Mouse (Mus musculus) embryonic facial prominence, embryonic 15.5 days (tissue): Measurements from ENCODE around the gene Etfa. TPM values are rescaled to one million over a fixed set of nuclear protein-coding genes. Genes with fewer than 3 reads are reported as not detected.

Experiments used
- ATAC-seq: fragments of 200-750 bp; cut with Nextera tagmentation; 2 replicates; pipeline ENCODE4 v1.8.0; 2017; ENCODE audit warnings: low read depth, moderate TSS enrichment; ENCODE audit not compliant: insufficient number of reproducible peaks, low FRiP score, low TSS enrichment
- H3K27ac ChIP-seq: fragments of 300-500 bp; sonication (generic); replicated peaks from 2 replicates; pipeline ENCODE4 v1.5.1; 2015; ENCODE audit warnings: mild to moderate bottlenecking, inconsistent platforms
- H3K27me3 ChIP-seq: fragments of 300-500 bp; sonication (generic); 2 replicates; pipeline ENCODE4 v1.6.1; 2015; ENCODE audit warnings: inconsistent platforms
- H3K36me3 ChIP-seq: fragments of 300-500 bp; sonication (generic); 2 replicates; pipeline ENCODE4 v1.6.1; 2015; ENCODE audit warnings: mild to moderate bottlenecking, inconsistent platforms
- H3K4me1 ChIP-seq: fragments of 300-500 bp; sonication (generic); 2 replicates; pipeline ENCODE4 v1.6.1; 2015; ENCODE audit warnings: inconsistent platforms
- H3K4me2 ChIP-seq: fragments of 300-500 bp; sonication (generic); replicated peaks from 2 replicates; pipeline ENCODE4 v1.6.1; 2015; ENCODE audit warnings: mild to moderate bottlenecking, inconsistent platforms
- H3K4me3 ChIP-seq: fragments of 300-500 bp; sonication (generic); replicated peaks from 2 replicates; pipeline ENCODE4 v1.5.1; 2015; ENCODE audit warnings: mild to moderate bottlenecking, inconsistent platforms
- H3K9ac ChIP-seq: fragments of 300-500 bp; sonication (generic); 2 replicates; pipeline ENCODE4 v1.6.1; 2015; ENCODE audit warnings: inconsistent platforms
- H3K9me3 ChIP-seq: fragments of 300-500 bp; sonication (generic); replicated peaks from 2 replicates; pipeline ENCODE4 v1.6.1; 2016; ENCODE audit warnings: inconsistent platforms
- WGBS: fragments of 180-500 bp; shearing (Covaris S2); methylation state at CpG from one replicate; pipeline ENCODE4 v1.1.7; 2015; 5-methylcytosine and 5-hydroxymethylcytosine counted together
- polyA plus RNA-seq: library from polyadenylated mRNA; unstranded; fragments of >200 nt; fragmentation: Nextera tagmentation; extraction: Ambion mirVana; gene quantifications from 2 replicates; pipeline ENCODE4 v1.2.1, GENCODE M21; 2015

The Etfa gene
- polyA plus RNA-seq, 1 experiment from 2014 or later = 189 TPM

DNA sequence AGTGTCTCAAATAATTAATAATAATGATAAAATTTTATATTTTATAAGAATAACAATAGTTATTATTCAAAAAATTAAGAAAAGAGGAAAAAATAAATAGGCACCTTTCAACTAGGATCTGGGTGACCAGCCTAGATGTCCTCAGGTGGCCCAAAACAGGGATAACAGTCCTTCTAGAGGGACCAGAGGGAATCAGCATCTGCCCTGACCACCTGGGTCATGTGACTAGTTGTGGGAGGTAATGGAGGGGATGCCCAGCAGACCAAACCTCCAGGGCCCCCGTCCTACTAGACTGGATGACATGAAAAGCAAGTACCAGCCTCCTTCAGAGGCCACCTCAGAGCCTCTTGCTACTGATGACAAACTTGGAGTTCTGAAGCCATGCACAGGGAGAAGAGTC is 62.9 kb downstream of the Etfa start:
- Histone ChIP-seq H3K36me3 (peaks cover 8% of the 10 kb centered on the region; the same call in 1 of the 2 replicates), H3K27me3 (no peaks in the 10 kb centered on the region), H3K9ac (no peak overlapping the region), H3K4me1 (0 out of 2 replicates have a peak, but pooled peaks cover 10% of the 10 kb centered on the region), H3K9me3 (no peaks in the 10 kb centered on the region), H3K4me3 (no peak overlapping the region), H3K4me2 (no peak overlapping the region), H3K27ac (no peak overlapping the region)
- WGBS = 63% methylated on average over 1 of the region's 1 CpGs
- no peak for ATAC-seq

DNA sequence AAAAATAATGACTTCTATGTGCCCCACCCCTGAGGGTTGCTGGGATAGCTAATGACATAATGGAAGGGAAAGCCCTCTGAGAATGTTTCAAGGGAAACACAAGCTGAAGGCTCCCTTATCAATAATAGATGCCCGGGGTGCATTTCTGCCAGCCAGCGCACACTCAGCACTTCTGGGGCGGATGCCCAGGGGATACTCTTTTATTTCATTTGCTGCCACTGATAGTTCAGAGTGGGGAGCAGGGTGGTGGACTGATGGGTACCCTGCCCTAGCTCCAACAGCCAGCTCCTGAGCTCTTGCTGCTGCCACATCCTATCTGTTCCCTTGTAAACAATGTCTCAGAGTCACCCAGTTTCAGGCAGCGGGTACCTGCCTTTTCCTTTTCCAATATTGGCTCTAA is 64.5 kb downstream of the Etfa start:
- Histone ChIP-seq H3K36me3 (no peaks in the 10 kb centered on the region), H3K9ac (no peak overlapping the region), H3K4me3 (no peak overlapping the region), H3K4me2 (no peak overlapping the region), H3K9me3 (no peaks in the 10 kb centered on the region), H3K27ac (no peak overlapping the region), H3K4me1 (0 out of 2 replicates have a peak, but pooled peaks cover 10% of the 10 kb centered on the region), H3K27me3 (no peaks in the 10 kb centered on the region)
- no peak for ATAC-seq
- 85% methylated on average over 4 of the region's 4 CpGs for WGBS

DNA sequence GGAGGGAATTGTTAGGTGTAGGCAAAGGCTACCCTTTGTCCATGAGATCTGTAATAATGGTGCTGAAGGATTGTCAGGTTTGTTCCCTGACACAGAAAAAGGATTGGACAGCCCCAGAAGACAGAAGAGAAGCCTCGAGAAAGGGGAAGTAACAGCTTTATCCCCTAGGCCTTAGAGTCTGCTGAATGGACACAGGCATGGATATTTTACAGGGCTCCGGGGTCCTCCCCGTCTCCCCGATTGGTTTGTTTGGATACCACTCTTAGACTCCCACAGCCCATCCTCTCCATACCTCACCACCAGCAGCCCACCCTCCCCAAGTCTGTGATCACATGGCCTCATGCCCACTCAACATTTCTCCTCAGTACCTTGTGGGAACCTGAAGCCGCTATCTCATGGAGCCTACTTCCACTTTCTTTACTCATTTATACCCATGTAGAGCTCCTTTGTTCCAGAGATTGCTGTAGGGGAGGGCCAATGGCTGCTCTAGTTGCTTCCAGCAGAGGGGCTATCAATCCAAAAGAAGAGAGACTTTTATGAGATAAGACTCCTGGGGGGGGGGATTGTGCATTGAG is 72.8 kb downstream of the Etfa start:
- 88% methylated on average over 5 of the region's 5 CpGs for WGBS
- Histone ChIP-seq H3K4me3 (no peak overlapping the region), H3K4me2 (no peak overlapping the region), H3K4me1 (no peaks in the 10 kb centered on the region), H3K27ac (no peak overlapping the region), H3K9ac (no peak overlapping the region), H3K27me3 (no peaks in the 10 kb centered on the region), H3K36me3 (no peaks in the 10 kb centered on the region), H3K9me3 (no peaks in the 10 kb centered on the region)
- no peak for ATAC-seq

DNA sequence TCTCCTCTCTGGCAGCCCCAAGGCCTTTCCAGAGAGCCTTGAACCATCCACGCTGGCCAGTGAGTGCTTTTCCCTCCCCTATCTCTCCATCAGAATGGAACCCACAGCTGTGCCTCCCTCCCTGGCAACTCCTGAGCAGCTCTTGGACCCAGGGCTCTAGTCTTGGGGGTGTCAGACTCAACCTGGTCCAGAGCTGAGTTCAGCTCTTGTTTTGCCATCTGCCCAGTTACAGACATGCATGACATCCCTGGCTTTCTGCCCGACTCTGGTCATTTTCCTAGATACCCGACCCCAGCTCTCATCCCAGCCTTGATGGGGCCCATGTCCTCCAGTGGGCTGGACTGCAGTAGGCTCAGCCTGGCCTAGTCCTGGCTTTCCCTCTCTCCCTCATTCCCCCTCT is 73.6 kb downstream of the Etfa start:
- Histone ChIP-seq H3K4me3 (no peak overlapping the region), H3K9ac (no peak overlapping the region), H3K4me1 (no peaks in the 10 kb centered on the region), H3K4me2 (no peak overlapping the region), H3K36me3 (no peaks in the 10 kb centered on the region), H3K27ac (no peak overlapping the region), H3K9me3 (no peaks in the 10 kb centered on the region), H3K27me3 (no peaks in the 10 kb centered on the region)
- no peak for ATAC-seq
- WGBS = 58% methylated on average over 3 of the region's 3 CpGs

DNA sequence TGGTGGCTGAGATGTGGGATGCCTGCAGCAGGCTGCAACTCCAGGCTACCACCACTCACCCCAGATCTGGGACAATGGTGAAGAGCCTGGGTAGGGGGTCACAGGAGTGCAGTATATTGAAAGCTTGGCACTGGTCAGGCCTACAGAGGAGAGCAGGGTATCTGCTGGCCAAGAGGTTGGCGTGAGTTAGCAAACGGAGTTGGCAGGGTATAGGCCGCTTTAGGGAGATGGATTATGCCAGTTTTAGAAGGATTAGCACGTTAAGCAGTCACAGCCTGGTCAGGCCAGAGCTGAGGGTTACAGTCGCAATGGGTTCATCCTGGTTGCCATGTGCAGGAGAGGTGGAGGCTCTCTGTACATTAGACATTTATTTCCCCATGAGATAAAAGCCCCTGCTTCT is 78.2 kb downstream of the Etfa start:
- ATAC-seq = no peak
- no peak overlapping the region for H3K4me2 ChIP-seq
- H3K9ac ChIP-seq = no peak overlapping the region
- no peaks in the 10 kb centered on the region for H3K9me3 ChIP-seq
- H3K4me1 ChIP-seq = peaks cover 3% of the 10 kb centered on the region; the same call in 1 of the 2 replicates
- no peaks in the 10 kb centered on the region for H3K27me3 ChIP-seq
- H3K27ac ChIP-seq = no peak overlapping the region
- no peak overlapping the region for H3K4me3 ChIP-seq
- no peaks in the 10 kb centered on the region for H3K36me3 ChIP-seq
- WGBS = 85% methylated on average over 5 of the region's 5 CpGs

DNA sequence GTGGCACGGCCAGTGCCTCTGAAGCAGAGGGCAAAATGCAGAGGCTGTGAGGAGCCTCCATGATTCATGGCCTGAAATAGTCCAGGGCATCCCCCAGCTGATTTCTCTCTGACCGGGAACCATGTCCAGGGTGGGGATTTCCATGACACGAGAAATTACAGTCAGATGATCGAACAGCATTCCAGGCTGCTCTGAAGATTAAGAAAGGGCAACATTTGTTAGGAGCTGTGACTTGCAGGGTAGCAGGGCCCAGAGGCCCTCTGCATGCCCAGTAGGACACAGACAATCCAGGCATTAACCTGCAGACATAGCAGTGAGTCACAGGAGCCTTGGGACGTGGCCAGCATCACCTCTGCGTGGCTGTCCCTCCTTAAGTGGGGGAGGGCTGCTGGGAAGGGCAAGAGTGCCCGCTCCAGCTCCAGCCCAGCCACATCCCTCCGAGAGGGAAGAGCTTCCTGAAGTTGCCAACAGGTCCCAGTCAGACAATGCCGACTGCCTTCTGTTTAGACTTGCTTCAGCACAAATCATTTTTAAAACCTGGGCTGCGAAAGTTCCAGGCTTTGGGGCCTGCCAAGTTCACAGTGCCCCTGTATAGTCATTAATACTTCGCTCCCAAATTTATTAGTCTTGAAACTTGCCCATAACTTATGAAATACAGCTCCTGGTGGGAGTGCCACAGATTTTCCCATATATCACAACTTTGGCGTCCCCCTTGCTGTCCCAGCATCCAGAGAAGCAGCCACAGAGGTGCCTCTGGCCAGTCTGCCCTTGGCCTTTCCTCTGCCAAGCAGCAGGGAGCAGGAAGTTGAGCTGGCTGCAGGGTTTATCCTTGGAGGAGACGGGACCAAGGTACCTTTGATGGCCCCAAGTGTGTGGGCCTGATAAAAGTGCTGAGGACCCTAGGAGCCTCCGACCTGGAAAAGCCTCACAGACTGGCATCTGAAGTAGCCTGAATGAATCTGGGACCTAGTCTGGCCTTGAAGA is 79.4 kb downstream of the Etfa start:
- H3K4me3 ChIP-seq = no peak overlapping the region
- WGBS = 69% methylated on average over 14 of the region's 14 CpGs
- H3K4me2 ChIP-seq = no peak overlapping the region
- no peaks in the 10 kb centered on the region for H3K27me3 ChIP-seq
- no peaks in the 10 kb centered on the region for H3K9me3 ChIP-seq
- H3K36me3 ChIP-seq = no peaks in the 10 kb centered on the region
- ATAC-seq = no peak
- no peak overlapping the region for H3K9ac ChIP-seq
- peaks cover 3% of the 10 kb centered on the region; the same call in 1 of the 2 replicates for H3K4me1 ChIP-seq
- no peak overlapping the region for H3K27ac ChIP-seq

DNA sequence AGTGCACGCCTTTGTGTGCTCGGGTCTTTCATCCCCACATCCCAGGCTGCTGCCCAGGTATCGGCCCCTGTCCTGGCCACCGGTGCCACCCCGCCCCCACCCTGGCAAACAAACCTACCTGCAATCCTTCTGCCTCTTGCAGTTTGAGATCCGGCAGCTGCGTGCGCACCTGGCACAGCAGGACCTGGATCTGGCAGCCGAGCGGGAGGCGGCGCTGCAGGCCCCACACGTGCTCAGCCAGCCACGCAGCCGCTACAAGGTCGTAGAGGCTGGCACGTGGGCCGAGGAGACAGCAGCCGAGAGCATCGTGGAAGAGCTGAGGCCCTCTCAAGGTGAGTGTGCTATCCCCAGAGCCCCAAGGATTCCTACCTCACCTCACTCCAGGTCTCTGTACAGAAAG is 81.9 kb downstream of the Etfa start:
- Histone ChIP-seq H3K9ac (no peak overlapping the region), H3K4me3 (no peak overlapping the region), H3K4me2 (peak overlapping the region; percentile 33), H3K27me3 (no peaks in the 10 kb centered on the region), H3K9me3 (no peaks in the 10 kb centered on the region), H3K36me3 (no peaks in the 10 kb centered on the region), H3K4me1 (peaks cover 3% of the 10 kb centered on the region; the same call in 1 of the 2 replicates), H3K27ac (no peak overlapping the region)
- no peak for ATAC-seq
- WGBS = 20% methylated on average over 20 of the region's 20 CpGs

DNA sequence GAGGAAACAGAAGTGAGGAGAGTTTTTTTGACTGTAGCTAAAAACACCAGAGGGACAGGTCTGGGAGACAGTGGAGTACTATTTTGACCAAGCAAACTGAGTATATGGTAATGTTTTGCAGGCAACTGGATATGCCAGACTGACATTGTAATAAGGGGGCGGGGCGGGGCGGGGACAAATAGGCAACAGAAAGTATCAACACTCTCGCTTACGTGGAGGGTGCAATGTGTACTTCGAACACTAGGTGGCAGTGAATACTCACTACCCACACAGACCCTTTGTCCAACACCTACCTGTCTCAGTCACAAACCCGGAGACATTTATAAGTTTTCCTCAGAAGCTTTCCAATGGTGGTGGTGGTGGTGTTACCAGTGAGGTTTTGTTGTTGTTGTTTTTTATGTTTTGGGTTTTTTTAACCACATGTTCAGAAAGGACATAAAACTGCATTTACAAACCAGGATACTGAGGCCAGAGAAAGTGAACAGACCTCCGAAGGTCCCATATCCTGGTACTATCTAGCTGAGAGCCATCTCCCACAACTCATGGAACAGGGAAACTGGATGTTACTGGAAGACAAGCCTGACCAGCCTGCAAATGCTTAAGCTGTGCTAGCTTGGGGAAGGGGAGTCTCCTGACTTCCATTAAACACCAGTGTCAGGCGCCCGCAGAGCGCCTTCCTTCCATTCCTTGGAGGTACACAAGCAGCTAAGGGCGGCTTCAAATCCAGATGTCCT is 82.6 kb downstream of the Etfa start:
- Histone ChIP-seq H3K4me1 (peaks cover 3% of the 10 kb centered on the region; the same call in 1 of the 2 replicates), H3K4me3 (no peak overlapping the region), H3K27me3 (no peaks in the 10 kb centered on the region), H3K4me2 (peak overlapping the region; percentile 33; the same call in 1 of the 2 replicates), H3K36me3 (no peaks in the 10 kb centered on the region), H3K9ac (no peak overlapping the region), H3K27ac (no peak overlapping the region), H3K9me3 (no peaks in the 10 kb centered on the region)
- ATAC-seq = no peak
- 29% methylated on average over 12 of the region's 12 CpGs for WGBS

DNA sequence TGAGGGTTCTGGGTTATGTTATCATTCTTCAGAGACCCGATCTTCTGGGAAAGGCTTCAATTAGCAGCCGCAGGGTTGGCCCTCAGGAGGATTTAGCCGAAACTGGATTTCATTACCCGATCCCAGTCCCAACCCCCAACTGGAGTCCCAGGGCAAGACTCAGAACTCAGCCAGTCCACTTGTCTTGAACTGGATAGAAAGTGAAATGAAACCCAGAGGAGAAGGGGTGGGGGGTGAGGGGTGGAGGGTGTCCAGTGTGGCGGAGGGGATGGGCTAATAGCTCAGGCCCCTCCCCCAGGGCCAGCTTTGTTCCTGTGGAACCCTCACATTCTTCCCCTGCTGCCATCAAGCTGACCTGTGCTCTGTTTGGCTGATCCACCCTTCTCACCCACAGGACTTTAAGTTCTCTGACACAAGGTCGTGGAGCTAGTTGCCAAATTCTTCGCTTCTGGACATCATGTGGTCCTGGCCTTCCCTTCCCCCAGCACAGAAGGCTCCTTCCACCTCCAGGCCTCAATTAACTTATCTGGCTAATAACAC is 86.7 kb downstream of the Etfa start:
- Histone ChIP-seq H3K4me1 (peaks cover 3% of the 10 kb centered on the region; the same call in 1 of the 2 replicates), H3K4me2 (no peak overlapping the region), H3K9me3 (no peaks in the 10 kb centered on the region), H3K4me3 (no peak overlapping the region), H3K27ac (no peak overlapping the region), H3K36me3 (no peaks in the 10 kb centered on the region), H3K9ac (no peak overlapping the region), H3K27me3 (no peaks in the 10 kb centered on the region)
- WGBS = 35% methylated on average over 7 of the region's 7 CpGs
- ATAC-seq = no peak

DNA sequence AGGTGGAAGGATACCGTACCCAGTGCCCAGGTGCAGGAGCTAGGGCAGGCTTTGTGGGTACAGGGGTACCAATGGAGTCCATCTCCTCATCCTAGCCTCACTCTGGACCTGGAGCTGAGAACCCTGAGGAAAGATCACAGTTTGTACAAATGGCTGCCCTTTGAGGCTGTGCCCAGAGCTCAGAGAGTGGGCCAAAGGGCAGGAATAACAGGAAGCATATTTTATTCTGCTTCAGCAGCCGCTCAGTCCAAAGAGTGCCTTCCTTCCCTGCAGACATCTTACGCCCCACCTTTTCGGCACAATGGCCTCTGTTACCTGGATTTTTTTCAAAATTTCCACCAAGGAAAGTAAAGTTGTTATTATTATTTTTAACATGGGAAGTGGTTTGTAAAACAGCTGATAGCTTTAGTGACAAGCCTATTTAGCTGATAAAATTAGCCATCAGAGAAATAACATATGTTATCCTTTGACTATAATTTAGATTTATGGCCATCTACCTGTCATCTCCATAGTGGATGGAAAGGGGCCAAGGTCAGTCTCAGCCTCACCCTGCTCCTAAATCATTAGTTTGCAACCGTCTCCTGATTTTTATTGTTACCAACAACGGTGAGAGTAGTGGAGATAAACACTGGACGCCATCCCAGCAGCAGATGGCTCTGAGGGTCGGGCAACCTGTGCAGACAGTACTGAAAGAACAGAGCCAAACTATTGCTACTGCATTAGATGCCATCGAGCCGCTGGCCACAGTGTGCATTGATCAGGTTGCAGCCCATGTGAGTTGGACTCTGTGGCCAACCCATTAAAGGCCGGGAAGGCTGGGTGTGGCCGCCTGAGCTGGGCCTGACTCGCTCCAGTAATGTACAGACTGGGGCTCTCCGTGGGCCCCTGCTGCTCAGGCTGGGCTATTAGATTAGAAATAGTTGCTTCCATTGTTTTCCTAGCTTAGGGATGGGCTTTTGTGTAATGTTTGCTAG is 88.3 kb downstream of the Etfa start:
- Histone ChIP-seq H3K9me3 (no peaks in the 10 kb centered on the region), H3K4me3 (no peak overlapping the region), H3K9ac (no peak overlapping the region), H3K36me3 (no peaks in the 10 kb centered on the region), H3K27me3 (no peaks in the 10 kb centered on the region), H3K27ac (no peak overlapping the region), H3K4me1 (no peaks in the 10 kb centered on the region), H3K4me2 (no peak overlapping the region)
- no peak for ATAC-seq
- WGBS = 78% methylated on average over 14 of the region's 14 CpGs
